Mouse (Mus musculus): ENCODE results near the gene Ifnz. TPM values are rescaled to one million over a fixed set of nuclear protein-coding genes. Genes with fewer than 3 reads are reported as not detected.

Gene Ifnz
- not detected for polyA plus RNA-seq (2014; fragmentation: Illumina TruSeq; extraction: RNeasy Lipid Tissue Mini Kit (QIAGEN cat#74804); ENCODE audit: insufficient read depth, low read depth, low replicate concordance)

DNA sequence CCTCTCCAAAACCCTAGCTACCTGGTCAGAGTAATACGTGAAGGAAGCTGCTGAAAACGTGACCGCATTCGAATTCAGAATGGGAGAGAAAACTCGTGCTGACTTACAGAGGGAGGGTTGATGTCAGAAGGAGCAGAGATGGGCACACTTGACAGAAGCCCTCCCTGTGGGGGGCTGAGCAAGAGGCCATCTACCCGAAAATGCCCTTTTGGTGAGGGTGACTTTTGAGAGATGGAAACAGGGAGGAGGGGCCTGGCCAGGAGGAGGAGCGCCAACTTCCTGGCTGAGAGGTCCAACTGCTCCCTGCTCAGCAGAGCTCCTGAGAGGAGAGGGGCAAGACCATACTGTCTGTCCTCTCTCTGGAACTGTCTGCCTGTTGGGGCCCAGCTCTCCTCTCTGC, at the start of gene Ifnz:
TSS of gene Ifnz (plus strand) at position 301 of the 400 bp plus-strand sequence.

DNA sequence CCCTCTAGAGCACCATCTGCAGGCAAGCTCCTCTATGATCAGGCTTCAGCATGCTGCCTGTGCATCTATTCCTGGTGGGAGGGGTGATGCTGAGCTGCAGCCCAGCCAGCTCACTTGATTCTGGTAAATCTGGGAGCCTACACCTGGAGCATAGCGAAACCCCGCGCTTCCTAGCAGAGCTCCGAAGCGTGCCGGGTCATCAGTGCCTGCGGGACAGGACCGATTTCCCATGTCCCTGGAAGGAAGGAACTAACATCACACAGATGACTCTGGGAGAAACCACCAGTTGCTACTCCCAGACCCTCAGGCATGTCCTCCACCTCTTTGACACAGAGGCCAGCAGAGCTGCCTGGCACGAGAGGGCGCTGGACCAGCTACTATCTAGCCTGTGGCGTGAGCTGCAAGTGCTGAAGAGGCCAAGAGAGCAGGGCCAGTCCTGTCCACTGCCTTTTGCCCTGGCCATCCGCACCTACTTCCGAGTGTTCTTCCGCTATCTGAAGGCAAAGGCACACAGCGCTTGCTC, 27.1 kb upstream of the Ifnz start, which contains the start of gene Gm13271:
TSS of gene Gm13271 (plus strand) at position 51 of the 523 bp plus-strand sequence.

DNA sequence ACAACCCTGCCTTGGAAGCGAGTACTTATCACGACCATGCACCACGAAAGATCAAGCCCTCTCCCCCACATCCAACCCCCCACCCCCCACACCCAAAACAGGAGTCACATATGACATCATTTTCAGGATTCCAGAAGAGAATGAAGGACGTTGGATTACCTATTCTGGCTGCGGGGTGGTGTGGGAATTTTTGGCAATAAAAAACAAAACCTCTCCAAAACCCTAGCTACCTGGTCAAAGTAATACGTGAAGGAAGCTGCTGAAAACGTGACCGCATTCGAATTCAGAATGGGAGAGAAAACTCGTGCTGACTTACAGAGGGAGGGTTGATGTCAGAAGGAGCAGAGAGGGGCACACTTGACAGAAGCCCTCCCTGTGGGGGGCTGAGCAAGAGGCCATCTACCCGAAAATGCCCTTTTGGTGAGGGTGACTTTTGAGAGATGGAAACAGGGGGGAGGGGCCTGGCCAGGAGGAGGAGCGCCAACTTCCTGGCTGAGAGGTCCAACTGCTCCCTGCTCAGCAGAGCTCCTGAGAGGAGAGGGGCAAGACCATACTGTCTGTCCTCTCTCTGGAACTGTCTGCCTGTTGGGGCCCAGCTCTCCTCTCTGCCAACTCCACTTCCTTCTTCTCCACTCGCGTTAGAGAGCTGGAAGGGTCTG, 22.2 kb upstream of the Ifnz start, which contains the start of gene Gm13283:
TSS of gene Gm13283 (plus strand) at position 510 of the 659 bp plus-strand sequence.

DNA sequence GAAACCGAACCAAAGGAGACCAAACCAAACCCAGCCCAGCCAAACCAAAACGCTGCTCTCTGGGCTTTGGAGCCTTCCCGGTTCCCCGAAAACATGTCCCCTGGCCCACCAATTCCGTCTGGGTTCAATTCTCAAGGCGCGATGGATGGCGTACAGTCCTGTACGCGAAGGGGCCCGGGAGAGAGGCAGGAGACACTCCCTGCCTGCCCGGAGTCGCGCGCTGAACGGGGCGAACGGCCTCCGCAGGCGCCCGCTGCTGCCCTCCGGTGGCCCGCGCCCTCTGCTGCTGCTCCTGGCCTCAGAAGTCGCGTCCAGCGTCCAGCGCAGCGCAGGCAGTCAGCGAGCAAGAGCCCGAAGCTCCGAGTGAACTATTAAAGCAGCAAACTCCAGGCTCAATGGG, 8.4 kb upstream of the Ifnz start, which contains the start of gene Gm13290:
TSS of gene Gm13290 (plus strand) at position 301 of the 400 bp plus-strand sequence.

DNA sequence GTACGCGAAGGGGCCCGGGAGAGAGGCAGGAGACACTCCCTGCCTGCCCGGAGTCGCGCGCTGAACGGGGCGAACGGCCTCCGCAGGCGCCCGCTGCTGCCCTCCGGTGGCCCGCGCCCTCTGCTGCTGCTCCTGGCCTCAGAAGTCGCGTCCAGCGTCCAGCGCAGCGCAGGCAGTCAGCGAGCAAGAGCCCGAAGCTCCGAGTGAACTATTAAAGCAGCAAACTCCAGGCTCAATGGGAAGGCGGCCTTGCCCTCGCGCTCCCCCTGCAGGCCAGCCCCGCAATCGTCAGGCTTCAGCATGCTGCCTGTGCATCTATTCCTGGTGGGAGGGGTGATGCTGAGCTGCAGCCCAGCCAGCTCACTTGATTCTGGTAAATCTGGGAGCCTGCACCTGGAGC, 5.3 kb upstream of the Ifnz start, which contains the start of gene Gm13289:
TSS of gene Gm13289 (plus strand) at position 301 of the 400 bp plus-strand sequence.

DNA sequence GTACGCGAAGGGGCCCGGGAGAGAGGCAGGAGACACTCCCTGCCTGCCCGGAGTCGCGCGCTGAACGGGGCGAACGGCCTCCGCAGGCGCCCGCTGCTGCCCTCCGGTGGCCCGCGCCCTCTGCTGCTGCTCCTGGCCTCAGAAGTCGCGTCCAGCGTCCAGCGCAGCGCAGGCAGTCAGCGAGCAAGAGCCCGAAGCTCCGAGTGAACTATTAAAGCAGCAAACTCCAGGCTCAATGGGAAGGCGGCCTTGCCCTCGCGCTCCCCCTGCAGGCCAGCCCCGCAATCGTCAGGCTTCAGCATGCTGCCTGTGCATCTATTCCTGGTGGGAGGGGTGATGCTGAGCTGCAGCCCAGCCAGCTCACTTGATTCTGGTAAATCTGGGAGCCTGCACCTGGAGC, 2.4 kb upstream of the Ifnz start, which contains the start of gene Gm13272:
TSS of gene Gm13272 (plus strand) at position 301 of the 400 bp plus-strand sequence.

DNA sequence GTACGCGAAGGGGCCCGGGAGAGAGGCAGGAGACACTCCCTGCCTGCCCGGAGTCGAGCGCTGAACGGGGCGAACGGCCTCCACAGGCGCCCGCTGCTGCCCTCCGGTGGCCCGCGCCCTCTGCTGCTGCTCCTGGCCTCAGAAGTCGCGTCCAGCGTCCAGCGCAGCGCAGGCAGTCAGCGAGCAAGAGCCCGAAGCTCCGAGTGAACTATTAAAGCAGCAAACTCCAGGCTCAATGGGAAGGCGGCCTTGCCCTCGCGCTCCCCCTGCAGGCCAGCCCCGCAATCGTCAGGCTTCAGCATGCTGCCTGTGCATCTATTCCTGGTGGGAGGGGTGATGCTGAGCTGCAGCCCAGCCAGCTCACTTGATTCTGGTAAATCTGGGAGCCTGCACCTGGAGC, 3.5 kb downstream of the Ifnz start, which contains the start of gene Gm13276:
TSS of gene Gm13276 (plus strand) at position 301 of the 400 bp plus-strand sequence.

DNA sequence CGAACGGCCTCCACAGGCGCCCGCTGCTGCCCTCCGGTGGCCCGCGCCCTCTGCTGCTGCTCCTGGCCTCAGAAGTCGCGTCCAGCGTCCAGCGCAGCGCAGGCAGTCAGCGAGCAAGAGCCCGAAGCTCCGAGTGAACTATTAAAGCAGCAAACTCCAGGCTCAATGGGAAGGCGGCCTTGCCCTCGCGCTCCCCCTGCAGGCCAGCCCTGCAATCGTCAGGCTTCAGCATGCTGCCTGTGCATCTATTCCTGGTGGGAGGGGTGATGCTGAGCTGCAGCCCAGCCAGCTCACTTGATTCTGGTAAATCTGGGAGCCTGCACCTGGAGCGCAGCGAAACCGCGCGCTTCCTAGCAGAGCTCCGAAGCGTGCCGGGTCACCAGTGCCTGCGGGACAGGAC, 6.5 kb downstream of the Ifnz start, which contains the start of gene Gm13277:
TSS of gene Gm13277 (plus strand) at position 231 of the 400 bp plus-strand sequence.

DNA sequence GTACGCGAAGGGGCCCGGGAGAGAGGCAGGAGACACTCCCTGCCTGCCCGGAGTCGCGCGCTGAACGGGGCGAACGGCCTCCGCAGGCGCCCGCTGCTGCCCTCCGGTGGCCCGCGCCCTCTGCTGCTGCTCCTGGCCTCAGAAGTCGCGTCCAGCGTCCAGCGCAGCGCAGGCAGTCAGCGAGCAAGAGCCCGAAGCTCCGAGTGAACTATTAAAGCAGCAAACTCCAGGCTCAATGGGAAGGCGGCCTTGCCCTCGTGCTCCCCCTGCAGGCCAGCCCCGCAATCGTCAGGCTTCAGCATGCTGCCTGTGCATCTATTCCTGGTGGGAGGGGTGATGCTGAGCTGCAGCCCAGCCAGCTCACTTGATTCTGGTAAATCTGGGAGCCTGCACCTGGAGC, 9.3 kb downstream of the Ifnz start, which contains the start of gene Gm13278:
TSS of gene Gm13278 (plus strand) at position 301 of the 400 bp plus-strand sequence.

DNA sequence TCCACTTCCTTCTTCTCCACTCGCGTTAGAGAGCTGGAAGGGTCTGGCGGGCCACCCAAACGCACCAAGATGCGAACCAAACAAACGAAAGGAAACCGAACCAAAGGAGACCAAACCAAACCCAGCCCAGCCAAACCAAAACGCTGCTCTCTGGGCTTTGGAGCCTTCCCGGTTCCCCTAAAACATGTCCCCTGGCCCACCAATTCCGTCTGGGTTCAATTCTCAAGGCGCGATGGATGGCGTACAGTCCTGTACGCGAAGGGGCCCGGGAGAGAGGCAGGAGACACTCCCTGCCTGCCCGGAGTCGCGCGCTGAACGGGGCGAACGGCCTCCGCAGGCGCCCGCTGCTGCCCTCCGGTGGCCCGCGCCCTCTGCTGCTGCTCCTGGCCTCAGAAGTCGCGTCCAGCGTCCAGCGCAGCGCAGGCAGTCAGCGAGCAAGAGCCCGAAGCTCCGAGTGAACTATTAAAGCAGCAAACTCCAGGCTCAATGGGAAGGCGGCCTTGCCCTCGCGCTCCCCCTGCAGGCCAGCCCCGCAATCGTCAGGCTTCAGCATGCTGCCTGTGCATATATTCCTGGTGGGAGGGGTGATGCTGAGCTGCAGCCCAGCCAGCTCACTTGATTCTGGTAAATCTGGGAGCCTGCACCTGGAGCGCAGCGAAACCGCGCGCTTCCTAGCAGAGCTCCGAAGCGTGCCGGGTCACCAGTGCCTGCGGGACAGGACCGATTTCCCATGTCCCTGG, 12.2 kb downstream of the Ifnz start, which contains the start of gene Gm13275:
TSS of gene Gm13275 (plus strand) at position 552 of the 740 bp plus-strand sequence.

DNA sequence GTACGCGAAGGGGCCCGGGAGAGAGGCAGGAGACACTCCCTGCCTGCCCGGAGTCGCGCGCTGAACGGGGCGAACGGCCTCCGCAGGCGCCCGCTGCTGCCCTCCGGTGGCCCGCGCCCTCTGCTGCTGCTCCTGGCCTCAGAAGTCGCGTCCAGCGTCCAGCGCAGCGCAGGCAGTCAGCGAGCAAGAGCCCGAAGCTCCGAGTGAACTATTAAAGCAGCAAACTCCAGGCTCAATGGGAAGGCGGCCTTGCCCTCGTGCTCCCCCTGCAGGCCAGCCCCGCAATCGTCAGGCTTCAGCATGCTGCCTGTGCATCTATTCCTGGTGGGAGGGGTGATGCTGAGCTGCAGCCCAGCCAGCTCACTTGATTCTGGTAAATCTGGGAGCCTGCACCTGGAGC, 15.2 kb downstream of the Ifnz start, which contains the start of gene Gm13279:
TSS of gene Gm13279 (plus strand) at position 301 of the 400 bp plus-strand sequence.

DNA sequence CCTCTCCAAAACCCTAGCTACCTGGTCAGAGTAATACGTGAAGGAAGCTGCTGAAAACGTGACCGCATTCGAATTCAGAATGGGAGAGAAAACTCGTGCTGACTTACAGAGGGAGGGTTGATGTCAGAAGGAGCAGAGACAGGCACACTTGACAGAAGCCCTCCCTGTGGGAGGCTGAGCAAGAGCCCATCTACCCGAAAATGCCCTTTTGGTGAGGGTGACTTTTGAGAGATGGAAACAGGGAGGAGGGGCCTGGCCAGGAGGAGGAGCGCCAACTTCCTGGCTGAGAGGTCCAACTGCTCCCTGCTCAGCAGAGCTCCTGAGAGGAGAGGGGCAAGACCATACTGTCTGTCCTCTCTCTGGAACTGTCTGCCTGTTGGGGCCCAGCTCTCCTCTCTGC, 17.4 kb downstream of the Ifnz start, which contains the start of gene Gm13285:
TSS of gene Gm13285 (plus strand) at position 301 of the 400 bp plus-strand sequence.

DNA sequence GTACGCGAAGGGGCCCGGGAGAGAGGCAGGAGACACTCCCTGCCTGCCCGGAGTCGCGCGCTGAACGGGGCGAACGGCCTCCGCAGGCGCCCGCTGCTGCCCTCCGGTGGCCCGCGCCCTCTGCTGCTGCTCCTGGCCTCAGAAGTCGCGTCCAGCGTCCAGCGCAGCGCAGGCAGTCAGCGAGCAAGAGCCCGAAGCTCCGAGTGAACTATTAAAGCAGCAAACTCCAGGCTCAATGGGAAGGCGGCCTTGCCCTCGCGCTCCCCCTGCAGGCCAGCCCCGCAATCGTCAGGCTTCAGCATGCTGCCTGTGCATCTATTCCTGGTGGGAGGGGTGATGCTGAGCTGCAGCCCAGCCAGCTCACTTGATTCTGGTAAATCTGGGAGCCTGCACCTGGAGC, 21.0 kb downstream of the Ifnz start, which contains the start of gene Gm13287:
TSS of gene Gm13287 (plus strand) at position 301 of the 400 bp plus-strand sequence.

DNA sequence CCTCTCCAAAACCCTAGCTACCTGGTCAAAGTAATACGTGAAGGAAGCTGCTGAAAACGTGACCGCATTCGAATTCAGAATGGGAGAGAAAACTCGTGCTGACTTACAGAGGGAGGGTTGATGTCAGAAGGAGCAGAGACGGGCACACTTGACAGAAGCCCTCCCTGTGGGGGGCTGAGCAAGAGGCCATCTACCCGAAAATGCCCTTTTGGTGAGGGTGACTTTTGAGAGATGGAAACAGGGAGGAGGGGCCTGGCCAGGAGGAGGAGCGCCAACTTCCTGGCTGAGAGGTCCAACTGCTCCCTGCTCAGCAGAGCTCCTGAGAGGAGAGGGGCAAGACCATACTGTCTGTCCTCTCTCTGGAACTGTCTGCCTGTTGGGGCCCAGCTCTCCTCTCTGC, 23.3 kb downstream of the Ifnz start, which contains the start of gene Gm13288:
TSS of gene Gm13288 (plus strand) at position 301 of the 400 bp plus-strand sequence.

DNA sequence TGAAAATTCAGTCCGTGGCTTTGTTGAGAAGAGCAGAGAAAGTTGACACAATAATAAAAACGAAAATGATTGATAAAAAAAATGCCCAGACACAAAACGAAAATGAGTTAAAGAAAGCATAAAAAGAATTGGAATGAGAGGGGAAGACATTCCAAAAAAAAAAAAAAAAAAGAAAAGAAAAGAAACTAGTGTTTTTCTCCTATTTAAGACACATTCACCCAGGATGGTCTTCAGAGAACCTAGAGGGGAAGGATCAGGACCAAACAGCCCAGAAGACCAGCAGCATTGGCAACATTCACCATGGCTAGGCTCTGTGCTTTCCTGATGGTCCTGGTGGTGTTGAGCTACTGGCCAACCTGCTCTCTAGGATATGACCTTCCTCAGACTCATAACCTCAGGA, 34.0 kb downstream of the Ifnz start, which contains the start of gene Ifna7:
TSS of gene Ifna7 (plus strand) at position 301 of the 400 bp plus-strand sequence.

DNA sequence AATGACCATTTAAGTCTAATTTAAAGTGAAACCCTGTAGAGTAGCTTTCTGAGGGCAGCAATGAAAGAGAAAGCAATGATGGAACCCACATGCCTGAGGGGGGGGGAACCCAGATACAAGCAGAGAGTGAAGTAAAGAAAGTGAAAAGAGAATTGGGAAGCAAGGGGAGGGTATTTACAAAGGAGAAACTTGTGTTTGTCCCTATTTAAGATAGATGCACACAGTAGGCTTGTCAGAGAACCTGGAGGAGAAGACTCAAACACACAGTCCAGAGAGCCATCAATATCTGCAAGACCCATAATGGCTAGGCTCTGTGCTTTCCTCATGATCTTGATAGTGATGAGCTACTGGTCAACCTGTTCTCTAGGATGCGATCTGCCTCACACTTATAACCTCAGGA, 37.7 kb downstream of the Ifnz start, which contains the start of gene Ifna11:
TSS of gene Ifna11 (plus strand) at position 301 of the 400 bp plus-strand sequence.

DNA sequence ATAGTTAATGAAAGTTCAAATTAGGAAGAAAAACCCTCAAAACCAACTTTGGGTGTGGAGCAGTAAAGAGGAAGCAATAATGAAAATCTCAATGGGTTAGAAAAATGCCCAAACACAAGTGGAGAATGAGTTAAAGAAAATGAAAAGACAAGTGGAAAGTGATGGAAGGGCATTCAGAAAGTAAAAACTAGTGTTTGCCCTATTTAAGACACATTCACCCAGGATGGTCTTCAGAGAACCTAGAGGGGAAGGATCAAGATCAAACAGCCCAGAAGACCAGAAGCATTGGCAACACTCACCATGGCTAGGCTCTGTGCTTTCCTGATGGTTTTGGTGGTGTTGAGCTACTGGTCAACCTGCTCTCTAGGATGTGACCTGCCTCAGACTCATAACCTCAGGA, 45.2 kb downstream of the Ifnz start, which contains the start of gene Ifna6:
TSS of gene Ifna6 (plus strand) at position 301 of the 400 bp plus-strand sequence.

Other genes starting within 250 kb of the Ifnz start
- gene Ifna15, start 223.9 kb upstream of the Ifnz start, polyA plus RNA-seq (2014; fragmentation: Illumina TruSeq; extraction: RNeasy Lipid Tissue Mini Kit (QIAGEN cat#74804); ENCODE audit: insufficient read depth, low read depth, low replicate concordance), result not detected
- not detected for gene Ifna14, start 210.3 kb upstream of the Ifnz start, polyA plus RNA-seq (2014; fragmentation: Illumina TruSeq; extraction: RNeasy Lipid Tissue Mini Kit (QIAGEN cat#74804); ENCODE audit: insufficient read depth, low read depth, low replicate concordance)
- gene Ifna9, start 189.7 kb upstream of the Ifnz start, polyA plus RNA-seq (2014; fragmentation: Illumina TruSeq; extraction: RNeasy Lipid Tissue Mini Kit (QIAGEN cat#74804); ENCODE audit: insufficient read depth, low read depth, low replicate concordance), result not detected
- not detected for gene Ifna12, start 178.8 kb upstream of the Ifnz start, polyA plus RNA-seq (2014; fragmentation: Illumina TruSeq; extraction: RNeasy Lipid Tissue Mini Kit (QIAGEN cat#74804); ENCODE audit: insufficient read depth, low read depth, low replicate concordance)
- not detected for gene C87499, start 147.7 kb upstream of the Ifnz start, polyA plus RNA-seq (2014; fragmentation: Illumina TruSeq; extraction: RNeasy Lipid Tissue Mini Kit (QIAGEN cat#74804); ENCODE audit: insufficient read depth, low read depth, low replicate concordance)
- not detected for gene Ifna13, start 137.7 kb upstream of the Ifnz start, polyA plus RNA-seq (2014; fragmentation: Illumina TruSeq; extraction: RNeasy Lipid Tissue Mini Kit (QIAGEN cat#74804); ENCODE audit: insufficient read depth, low read depth, low replicate concordance)
- not detected for gene Ifna16, start 105.2 kb upstream of the Ifnz start, polyA plus RNA-seq (2014; fragmentation: Illumina TruSeq; extraction: RNeasy Lipid Tissue Mini Kit (QIAGEN cat#74804); ENCODE audit: insufficient read depth, low read depth, low replicate concordance)
- gene Ifna2, start 98.2 kb upstream of the Ifnz start, polyA plus RNA-seq (2014; fragmentation: Illumina TruSeq; extraction: RNeasy Lipid Tissue Mini Kit (QIAGEN cat#74804); ENCODE audit: insufficient read depth, low read depth, low replicate concordance), result not detected
- not detected for gene Ifnab, start 90.8 kb upstream of the Ifnz start, polyA plus RNA-seq (2014; fragmentation: Illumina TruSeq; extraction: RNeasy Lipid Tissue Mini Kit (QIAGEN cat#74804); ENCODE audit: insufficient read depth, low read depth, low replicate concordance)
- not detected for gene Gm26566, start 60.3 kb upstream of the Ifnz start, polyA plus RNA-seq (2014; fragmentation: Illumina TruSeq; extraction: RNeasy Lipid Tissue Mini Kit (QIAGEN cat#74804); ENCODE audit: insufficient read depth, low read depth, low replicate concordance)
- gene Klhl9, start 59.7 kb upstream of the Ifnz start, polyA plus RNA-seq (2014; fragmentation: Illumina TruSeq; extraction: RNeasy Lipid Tissue Mini Kit (QIAGEN cat#74804); ENCODE audit: insufficient read depth, low read depth, low replicate concordance), result 30.6 TPM
- not detected for gene Gm13271, start 27.3 kb upstream of the Ifnz start, polyA plus RNA-seq (2014; fragmentation: Illumina TruSeq; extraction: RNeasy Lipid Tissue Mini Kit (QIAGEN cat#74804); ENCODE audit: insufficient read depth, low read depth, low replicate concordance)
- gene Gm13283, start 22.0 kb upstream of the Ifnz start, polyA plus RNA-seq (2014; fragmentation: Illumina TruSeq; extraction: RNeasy Lipid Tissue Mini Kit (QIAGEN cat#74804); ENCODE audit: insufficient read depth, low read depth, low replicate concordance), result not detected
- gene Gm13290, start 8.3 kb upstream of the Ifnz start, polyA plus RNA-seq (2014; fragmentation: Illumina TruSeq; extraction: RNeasy Lipid Tissue Mini Kit (QIAGEN cat#74804); ENCODE audit: insufficient read depth, low read depth, low replicate concordance), result not detected
- gene Gm13289, start 5.2 kb upstream of the Ifnz start, polyA plus RNA-seq (2014; fragmentation: Illumina TruSeq; extraction: RNeasy Lipid Tissue Mini Kit (QIAGEN cat#74804); ENCODE audit: insufficient read depth, low read depth, low replicate concordance), result not detected
- not detected for gene Gm13272, start 2.3 kb upstream of the Ifnz start, polyA plus RNA-seq (2014; fragmentation: Illumina TruSeq; extraction: RNeasy Lipid Tissue Mini Kit (QIAGEN cat#74804); ENCODE audit: insufficient read depth, low read depth, low replicate concordance)
- not detected for gene Gm13276, start 3.6 kb downstream of the Ifnz start, polyA plus RNA-seq (2014; fragmentation: Illumina TruSeq; extraction: RNeasy Lipid Tissue Mini Kit (QIAGEN cat#74804); ENCODE audit: insufficient read depth, low read depth, low replicate concordance)
- not detected for gene Gm13277, start 6.5 kb downstream of the Ifnz start, polyA plus RNA-seq (2014; fragmentation: Illumina TruSeq; extraction: RNeasy Lipid Tissue Mini Kit (QIAGEN cat#74804); ENCODE audit: insufficient read depth, low read depth, low replicate concordance)
- gene Gm13278, start 9.4 kb downstream of the Ifnz start, polyA plus RNA-seq (2014; fragmentation: Illumina TruSeq; extraction: RNeasy Lipid Tissue Mini Kit (QIAGEN cat#74804); ENCODE audit: insufficient read depth, low read depth, low replicate concordance), result not detected
- gene Gm13275, start 12.4 kb downstream of the Ifnz start, polyA plus RNA-seq (2014; fragmentation: Illumina TruSeq; extraction: RNeasy Lipid Tissue Mini Kit (QIAGEN cat#74804); ENCODE audit: insufficient read depth, low read depth, low replicate concordance), result not detected
- not detected for gene Gm13279, start 15.3 kb downstream of the Ifnz start, polyA plus RNA-seq (2014; fragmentation: Illumina TruSeq; extraction: RNeasy Lipid Tissue Mini Kit (QIAGEN cat#74804); ENCODE audit: insufficient read depth, low read depth, low replicate concordance)
- not detected for gene Gm13285, start 17.5 kb downstream of the Ifnz start, polyA plus RNA-seq (2014; fragmentation: Illumina TruSeq; extraction: RNeasy Lipid Tissue Mini Kit (QIAGEN cat#74804); ENCODE audit: insufficient read depth, low read depth, low replicate concordance)
- gene Gm13287, start 21.1 kb downstream of the Ifnz start, polyA plus RNA-seq (2014; fragmentation: Illumina TruSeq; extraction: RNeasy Lipid Tissue Mini Kit (QIAGEN cat#74804); ENCODE audit: insufficient read depth, low read depth, low replicate concordance), result not detected
- gene Gm13288, start 23.4 kb downstream of the Ifnz start, polyA plus RNA-seq (2014; fragmentation: Illumina TruSeq; extraction: RNeasy Lipid Tissue Mini Kit (QIAGEN cat#74804); ENCODE audit: insufficient read depth, low read depth, low replicate concordance), result not detected
- gene Ifna7, start 34.1 kb downstream of the Ifnz start, polyA plus RNA-seq (2014; fragmentation: Illumina TruSeq; extraction: RNeasy Lipid Tissue Mini Kit (QIAGEN cat#74804); ENCODE audit: insufficient read depth, low read depth, low replicate concordance), result not detected
- gene Ifna11, start 37.8 kb downstream of the Ifnz start, polyA plus RNA-seq (2014; fragmentation: Illumina TruSeq; extraction: RNeasy Lipid Tissue Mini Kit (QIAGEN cat#74804); ENCODE audit: insufficient read depth, low read depth, low replicate concordance), result not detected
- gene Ifna6, start 45.3 kb downstream of the Ifnz start, polyA plus RNA-seq (2014; fragmentation: Illumina TruSeq; extraction: RNeasy Lipid Tissue Mini Kit (QIAGEN cat#74804); ENCODE audit: insufficient read depth, low read depth, low replicate concordance), result not detected
- gene Ifna5, start 53.4 kb downstream of the Ifnz start, polyA plus RNA-seq (2014; fragmentation: Illumina TruSeq; extraction: RNeasy Lipid Tissue Mini Kit (QIAGEN cat#74804); ENCODE audit: insufficient read depth, low read depth, low replicate concordance), result not detected
- gene Ifna4, start 59.7 kb downstream of the Ifnz start, polyA plus RNA-seq (2014; fragmentation: Illumina TruSeq; extraction: RNeasy Lipid Tissue Mini Kit (QIAGEN cat#74804); ENCODE audit: insufficient read depth, low read depth, low replicate concordance), result not detected
- not detected for gene Ifna1, start 68.0 kb downstream of the Ifnz start, polyA plus RNA-seq (2014; fragmentation: Illumina TruSeq; extraction: RNeasy Lipid Tissue Mini Kit (QIAGEN cat#74804); ENCODE audit: insufficient read depth, low read depth, low replicate concordance)
- gene Ifne, start 98.1 kb downstream of the Ifnz start, polyA plus RNA-seq (2014; fragmentation: Illumina TruSeq; extraction: RNeasy Lipid Tissue Mini Kit (QIAGEN cat#74804); ENCODE audit: insufficient read depth, low read depth, low replicate concordance), result not detected